Mouse (Mus musculus) liver, embryonic 12.5 days (tissue): ENCODE measurements around the gene Zic2. TPM values are rescaled to one million over a fixed set of nuclear protein-coding genes. Genes with fewer than 3 reads are reported as not detected.
A peak's percentile ranks its signal among the peaks of the same experiment; 100 is the strongest.

Experiments used
- ATAC-seq: fragments of 200-750 bp; cut with Nextera tagmentation; 2 replicates; pipeline ENCODE4 v1.8.0; 2017; ENCODE audit warnings: moderate number of reproducible peaks, mild to moderate bottlenecking, moderate library complexity
- H3K27ac ChIP-seq: fragments of 300-500 bp; sonication (generic); 2 replicates; pipeline ENCODE4 v1.5.1; 2016; ENCODE audit warnings: mild to moderate bottlenecking
- H3K27me3 ChIP-seq: fragments of 300-500 bp; sonication (generic); replicated peaks from 2 replicates; pipeline ENCODE4 v1.6.1; 2016; ENCODE audit warnings: mild to moderate bottlenecking, moderate library complexity
- H3K36me3 ChIP-seq: fragments of 300-500 bp; sonication (generic); 2 replicates; pipeline ENCODE4 v1.6.1; 2016; ENCODE audit warnings: mild to moderate bottlenecking, moderate library complexity
- H3K4me1 ChIP-seq: fragments of 300-500 bp; sonication (generic); 2 replicates; pipeline ENCODE4 v1.6.1; 2016
- H3K4me2 ChIP-seq: fragments of 300-500 bp; sonication (generic); 2 replicates; pipeline ENCODE4 v1.6.1; 2016; ENCODE audit warnings: mild to moderate bottlenecking, moderate library complexity
- H3K4me3 ChIP-seq: fragments of 300-500 bp; sonication (generic); 2 replicates; pipeline ENCODE4 v1.5.1; 2016; ENCODE audit warnings: mild to moderate bottlenecking, moderate library complexity
- H3K9ac ChIP-seq: fragments of 300-500 bp; sonication (generic); 2 replicates; pipeline ENCODE4 v1.6.1; 2016; ENCODE audit warnings: mild to moderate bottlenecking, moderate library complexity
- H3K9me3 ChIP-seq: fragments of 300-500 bp; sonication (generic); replicated peaks from 2 replicates; pipeline ENCODE4 v1.6.1; 2016; ENCODE audit warnings: mild to moderate bottlenecking, moderate library complexity
- WGBS: fragments of 180-500 bp; shearing (Covaris S2); methylation state at CpG from one replicate; pipeline ENCODE4 v1.1.7; 2016; ENCODE audit not compliant: insufficient replicate concordance; 5-methylcytosine and 5-hydroxymethylcytosine counted together
- polyA plus RNA-seq: library from polyadenylated mRNA; unstranded; fragments of >200 nt; fragmentation: Nextera tagmentation; extraction: Ambion mirVana; gene quantifications from 2 replicates; pipeline ENCODE4 v1.2.1, GENCODE M21; 2016

Zic2 gene
- not detected in 2 replicates for polyA plus RNA-seq

DNA sequence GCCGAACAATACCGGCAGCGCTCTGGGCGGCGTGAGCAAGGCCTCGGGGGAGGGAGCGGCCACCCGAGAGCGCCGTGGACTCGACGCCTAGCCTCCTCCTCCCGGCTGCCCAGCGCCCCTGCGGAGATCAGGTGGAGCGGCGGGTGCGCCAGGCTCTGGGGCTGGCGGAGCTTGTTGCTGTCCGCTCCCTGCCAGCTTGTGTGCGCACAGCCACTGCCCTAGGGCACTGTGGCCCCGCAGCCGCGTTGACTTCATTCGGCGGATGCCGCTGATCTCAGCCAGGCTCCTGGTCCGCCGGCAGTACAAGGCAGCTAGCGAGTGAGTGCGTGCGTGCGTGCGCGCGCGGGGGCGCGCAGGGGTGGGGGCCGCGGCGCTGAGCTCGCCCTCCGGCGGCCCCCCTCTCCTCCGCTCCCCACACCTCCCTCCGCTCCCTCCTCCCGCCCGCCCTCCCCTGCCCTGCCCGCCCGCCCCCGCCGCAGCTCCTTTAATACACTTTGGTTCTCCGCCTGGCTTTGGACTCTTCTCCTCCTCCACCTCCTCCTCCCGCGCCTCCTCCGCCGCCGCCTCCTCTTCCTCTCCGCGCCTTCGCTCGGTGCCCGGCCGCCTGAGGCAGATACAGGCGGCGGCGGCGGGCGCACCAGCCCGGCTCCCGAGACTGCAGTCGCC is at the start of gene Zic2:
Zic2 (plus strand) TSS at position 545 of the 666 bp plus-strand sequence.
- Histone ChIP-seq H3K36me3 (no peaks in the 10 kb centered on the region), H3K4me3 (peak within 1 kb of the TSS; percentile 36), H3K4me1 (peaks cover 20% of the 10 kb centered on the region), H3K27ac (no peak within 1 kb of the TSS), H3K9me3 (no peaks in the 10 kb centered on the region), H3K9ac (no peak within 1 kb of the TSS), H3K4me2 (peak within 1 kb of the TSS; percentile 63), H3K27me3 (peaks cover 100% of the 10 kb centered on the region)
- ATAC-seq, result no peak
- under 1% methylated on average over 51 of the region's 73 CpGs for WGBS

- Histone ChIP-seq H3K27me3 (peaks cover 6% of the 10 kb centered on the region; the same call in 1 of the 2 replicates), H3K9me3 (no peaks in the 10 kb centered on the region), H3K4me1 (no peaks in the 10 kb centered on the region), H3K4me2 (no peak overlapping the region), H3K36me3 (no peaks in the 10 kb centered on the region), H3K27ac (no peak overlapping the region), H3K4me3 (no peak overlapping the region), H3K9ac (no peak overlapping the region)
- ATAC-seq, result no peak
- 51% methylated on average over 10 of the region's 10 CpGs for WGBS
Measured at GRCm38 (mm10) chr14:122426529-122427203, 48.6 kb upstream of the Zic2 start.

- no peaks in the 10 kb centered on the region for H3K9me3 ChIP-seq
- H3K36me3 ChIP-seq, result no peaks in the 10 kb centered on the region
- H3K9ac ChIP-seq, result no peak overlapping the region
- no peak for ATAC-seq
- no peak overlapping the region for H3K4me3 ChIP-seq
- 67% methylated on average over 8 of the region's 8 CpGs for WGBS
- no peak overlapping the region for H3K4me2 ChIP-seq
- peaks cover 6% of the 10 kb centered on the region; the same call in 1 of the 2 replicates for H3K27me3 ChIP-seq
- H3K27ac ChIP-seq, result no peak overlapping the region
- H3K4me1 ChIP-seq, result no peaks in the 10 kb centered on the region
Measured at GRCm38 (mm10) chr14:122427204-122427560, 48.1 kb upstream of the Zic2 start.

- Histone ChIP-seq H3K4me1 (no peaks in the 10 kb centered on the region), H3K4me2 (no peak overlapping the region), H3K36me3 (no peaks in the 10 kb centered on the region), H3K9ac (no peak overlapping the region), H3K9me3 (no peaks in the 10 kb centered on the region), H3K4me3 (no peak overlapping the region), H3K27ac (no peak overlapping the region), H3K27me3 (peaks cover 6% of the 10 kb centered on the region; the same call in 1 of the 2 replicates)
- ATAC-seq, result no peak
- 65% methylated on average over 3 of the region's 3 CpGs for WGBS
Measured at GRCm38 (mm10) chr14:122427654-122428053, 47.6 kb upstream of the Zic2 start.

GRCm38 (mm10) chr14:122432558-122432957 is 42.7 kb upstream of the Zic2 start:
- H3K4me2 ChIP-seq, result no peak overlapping the region
- WGBS, result 45% methylated on average over 3 of the region's 3 CpGs
- ATAC-seq, result no peak
- no peaks in the 10 kb centered on the region for H3K4me1 ChIP-seq
- no peak overlapping the region for H3K4me3 ChIP-seq
- H3K36me3 ChIP-seq, result no peaks in the 10 kb centered on the region
- H3K27me3 ChIP-seq, result peaks cover 8% of the 10 kb centered on the region; the same call in 1 of the 2 replicates
- no peak overlapping the region for H3K27ac ChIP-seq
- no peaks in the 10 kb centered on the region for H3K9me3 ChIP-seq
- H3K9ac ChIP-seq, result no peak overlapping the region

- peaks cover 9% of the 10 kb centered on the region; the same call in 1 of the 2 replicates for H3K27me3 ChIP-seq
- no peaks in the 10 kb centered on the region for H3K36me3 ChIP-seq
- H3K9ac ChIP-seq, result no peak overlapping the region
- H3K9me3 ChIP-seq, result no peaks in the 10 kb centered on the region
- 77% methylated on average over 10 of the region's 10 CpGs for WGBS
- no peaks in the 10 kb centered on the region for H3K4me1 ChIP-seq
- H3K4me2 ChIP-seq, result no peak overlapping the region
- H3K27ac ChIP-seq, result no peak overlapping the region
- H3K4me3 ChIP-seq, result no peak overlapping the region
- no peak for ATAC-seq
Measured at GRCm38 (mm10) chr14:122434039-122434438, 41.2 kb upstream of the Zic2 start.

DNA sequence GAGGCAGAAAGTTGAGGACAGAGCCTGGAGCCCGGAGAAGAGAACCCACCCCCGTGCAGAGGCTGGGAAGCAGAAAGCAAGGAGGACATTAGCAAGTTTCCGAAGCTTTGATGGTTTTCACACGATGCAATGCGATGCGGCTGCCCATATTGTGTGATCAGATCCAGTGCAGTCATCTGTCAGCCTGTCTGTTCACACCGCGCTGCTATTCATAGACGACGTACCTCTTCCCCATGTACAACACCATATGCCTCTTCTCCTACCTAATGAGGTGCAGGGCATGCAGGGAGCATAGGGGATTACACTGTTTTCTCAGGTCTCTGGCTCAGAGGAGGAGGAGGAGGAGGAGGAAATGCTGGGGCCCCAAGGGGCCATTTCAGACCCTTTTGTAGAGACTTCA is 38.4 kb upstream of the Zic2 start:
- Histone ChIP-seq H3K36me3 (no peaks in the 10 kb centered on the region), H3K4me1 (no peaks in the 10 kb centered on the region), H3K27ac (no peak overlapping the region), H3K4me3 (no peak overlapping the region), H3K27me3 (peaks cover 19% of the 10 kb centered on the region; the same call in 1 of the 2 replicates), H3K4me2 (no peak overlapping the region), H3K9ac (no peak overlapping the region), H3K9me3 (no peaks in the 10 kb centered on the region)
- 74% methylated on average over 10 of the region's 10 CpGs for WGBS
- ATAC-seq, result no peak

- no peaks in the 10 kb centered on the region for H3K9me3 ChIP-seq
- H3K27ac ChIP-seq, result no peak overlapping the region
- no peaks in the 10 kb centered on the region for H3K36me3 ChIP-seq
- H3K4me2 ChIP-seq, result peak overlapping the region; percentile 57
- 7% methylated on average over 29 of the region's 29 CpGs for WGBS
- no peaks in the 10 kb centered on the region for H3K4me1 ChIP-seq
- no peak overlapping the region for H3K4me3 ChIP-seq
- peaks cover 78% of the 10 kb centered on the region for H3K27me3 ChIP-seq
- H3K9ac ChIP-seq, result no peak overlapping the region
- ATAC-seq, result no peak
Measured at GRCm38 (mm10) chr14:122449601-122450495, 25.4 kb upstream of the Zic2 start.

- no peak within 1 kb of the TSS for H3K9ac ChIP-seq
Measured at GRCm38 (mm10) chr14:122450496-122451382, 24.5 kb upstream of the Zic2 start, which contains the start of gene Gm5089. Gm5089 (minus strand) TSS chr14:122451115.

DNA sequence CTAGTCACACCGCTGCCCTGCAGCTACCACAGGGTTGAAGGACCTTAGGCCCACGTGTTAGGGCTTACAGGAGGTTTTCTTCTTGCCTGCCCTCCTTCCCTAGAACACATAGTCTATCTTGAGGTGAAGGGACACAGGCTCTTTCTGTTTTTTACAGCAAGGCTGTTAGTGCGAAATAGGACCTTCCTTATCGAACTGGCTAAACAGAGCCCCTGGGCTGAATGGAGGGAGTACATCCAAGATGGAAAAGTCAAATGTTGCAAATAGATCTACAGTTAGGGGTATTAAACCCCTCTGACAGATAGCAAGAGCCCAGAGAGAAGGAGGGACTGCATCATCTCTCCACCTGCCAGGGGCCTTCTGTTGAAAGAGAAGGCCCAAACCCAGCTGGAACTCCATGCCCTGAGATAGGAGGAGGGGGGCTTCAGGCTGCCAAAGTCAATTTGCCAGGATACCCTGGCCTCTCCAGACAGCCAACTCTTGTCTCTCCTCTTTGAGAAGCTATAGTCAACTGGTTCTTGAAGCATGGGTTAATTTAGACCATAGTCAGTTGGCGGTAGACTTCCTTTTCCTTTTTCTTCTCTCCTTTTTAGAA is 23.6 kb upstream of the Zic2 start:
- Histone ChIP-seq H3K4me2 (no peak overlapping the region), H3K4me1 (no peaks in the 10 kb centered on the region), H3K4me3 (no peak overlapping the region), H3K27me3 (peaks cover 93% of the 10 kb centered on the region), H3K9ac (no peak overlapping the region), H3K9me3 (no peaks in the 10 kb centered on the region), H3K27ac (no peak overlapping the region), H3K36me3 (no peaks in the 10 kb centered on the region)
- WGBS, result 55% methylated on average over 5 of the region's 5 CpGs
- ATAC-seq, result no peak

More at GRCm38 (mm10) chr14:122450496-122451382, 24.5 kb upstream of the Zic2 start, which contains the start of gene Gm5089:
- no peaks in the 10 kb centered on the region for H3K36me3 ChIP-seq
- no peaks in the 10 kb centered on the region for H3K9me3 ChIP-seq
- peaks cover 86% of the 10 kb centered on the region for H3K27me3 ChIP-seq
- H3K4me1 ChIP-seq, result no peaks in the 10 kb centered on the region
- peak within 1 kb of the TSS; percentile 41 for H3K4me3 ChIP-seq
- no peak for ATAC-seq
- H3K4me2 ChIP-seq, result peak within 1 kb of the TSS; percentile 57
- WGBS, result 4% methylated on average over 59 of the region's 59 CpGs
- H3K27ac ChIP-seq, result no peak within 1 kb of the TSS
